Mouse (Mus musculus) MEL (cell line): Measurements from ENCODE around the gene Fgd2. TPM values are rescaled to one million over a fixed set of nuclear protein-coding genes. Genes with fewer than 3 reads are reported as not detected.

Experiments
- DNase-seq: peaks from one replicate; pipeline ENCODE4 v3.0.0; 2011; ENCODE audit warnings: low read depth, low spot score
- H3K27ac ChIP-seq: 2 replicates; pipeline ENCODE4 v1.5.1; 2012; ENCODE audit warnings: low read depth, mild to moderate bottlenecking, control low read depth, low read length, moderate library complexity; ENCODE audit not compliant: control insufficient read depth
- H3K27me3 ChIP-seq, 2 experiments: fragments of 150-350 bp in 1 of 2; sonication (generic) in 1 of 2; 2 replicates each; pipeline ENCODE4 v1.6.1; 2012; ENCODE audit warnings: low read length in 2 of 2, mild to moderate bottlenecking in 2 of 2, improper control_type of control experiment in 1 of 2, moderate library complexity in 1 of 2; ENCODE audit not compliant: insufficient read depth in 2 of 2, control insufficient read depth in 1 of 2
- H3K36me3 ChIP-seq, 2 experiments: 2 replicates each; pipeline ENCODE4 v1.6.1; 2012 to 2014; ENCODE audit warnings: low read length in 2 of 2, improper control_type of control experiment in 1 of 2, inconsistent platforms in 1 of 2, mild to moderate bottlenecking in 1 of 2; ENCODE audit not compliant: insufficient read depth in 2 of 2, control insufficient read depth in 1 of 2
- H3K4me1 ChIP-seq, 2 experiments: fragments of 150-350 bp in 1 of 2; sonication (generic) in 1 of 2; 2 replicates each; pipeline ENCODE4 v1.6.1; 2012; ENCODE audit warnings: low read length in 2 of 2, improper control_type of control experiment in 1 of 2, mild to moderate bottlenecking in 1 of 2; ENCODE audit not compliant: insufficient read depth in 2 of 2, control insufficient read depth in 1 of 2
- H3K4me3 ChIP-seq, 2 experiments: fragments of 150-350 bp in 1 of 2; sonication (generic) in 1 of 2; 2 replicates each; pipeline ENCODE4 v1.5.1; 2012; ENCODE audit warnings: low read depth in 2 of 2, low read length in 2 of 2, mild to moderate bottlenecking in 2 of 2, moderate library complexity in 2 of 2, control low read depth in 1 of 2, improper control_type of control experiment in 1 of 2; ENCODE audit not compliant: control insufficient read depth in 1 of 2, insufficient read depth in 1 of 2
- H3K79me2 ChIP-seq: 2 replicates; pipeline ENCODE4 v1.6.1; 2012; ENCODE audit warnings: mild to moderate bottlenecking, low read length, moderate library complexity; ENCODE audit not compliant: control insufficient read depth, poor library complexity, insufficient read depth
- H3K9ac ChIP-seq: 2 replicates; pipeline ENCODE4 v1.6.1; 2012; ENCODE audit warnings: low read depth, mild to moderate bottlenecking, control low read depth, low read length, moderate library complexity; ENCODE audit not compliant: control insufficient read depth, poor library complexity, severe bottlenecking
- H3K9me3 ChIP-seq: fragments of 150-350 bp; sonication (generic); replicated peaks from 2 replicates; pipeline ENCODE4 v1.6.1; 2012; ENCODE audit warnings: mild to moderate bottlenecking, low read length, improper control_type of control experiment, moderate library complexity; ENCODE audit not compliant: insufficient read depth
- CHD2 ChIP-seq: IDR thresholded peaks from 2 replicates; pipeline ENCODE4 v1.6.1; 2011; ENCODE audit warnings: low read length, improper control_type of control experiment
- CTCF ChIP-seq, 3 experiments: IDR thresholded peaks in 2 of 3; conservative IDR thresholded peaks in 1 of 3; 2 replicates each; pipeline ENCODE4 v1.5.1; 2011 to 2012; ENCODE audit warnings: low read length in 3 of 3, low read depth in 2 of 3, mild to moderate bottlenecking in 2 of 3, improper control_type of control experiment in 1 of 3, inconsistent platforms in 1 of 3, mixed read lengths in 1 of 3, moderate library complexity in 1 of 3; ENCODE audit not compliant: control insufficient read depth in 1 of 3, insufficient read depth in 1 of 3, poor library complexity in 1 of 3, severe bottlenecking in 1 of 3
- E2F4 ChIP-seq: IDR thresholded peaks from 2 replicates; pipeline ENCODE4 v1.6.1; 2011; ENCODE audit warnings: low read depth, low read length, improper control_type of control experiment, borderline replicate concordance
- EP300 ChIP-seq, 2 experiments: IDR thresholded peaks; 2 replicates each; pipeline ENCODE4 v1.6.1; 2011; ENCODE audit warnings: improper control_type of control experiment in 2 of 2, low read length in 2 of 2, low read depth in 1 of 2, mild to moderate bottlenecking in 1 of 2
- ETS1 ChIP-seq: IDR thresholded peaks from 2 replicates; pipeline ENCODE4 v1.6.1; 2012; ENCODE audit warnings: low read depth, mild to moderate bottlenecking, inconsistent platforms, low read length, improper control_type of control experiment, moderate library complexity
- GABPA ChIP-seq: IDR thresholded peaks from 2 replicates; pipeline ENCODE4 v1.6.1; 2012; ENCODE audit warnings: low read depth, mild to moderate bottlenecking, inconsistent platforms, low read length, improper control_type of control experiment, moderate library complexity
- GATA1 ChIP-seq: IDR thresholded peaks from 2 replicates; pipeline ENCODE4 v1.6.1; 2011; ENCODE audit warnings: low read depth, low read length, improper control_type of control experiment
- KAT2A ChIP-seq: conservative IDR thresholded peaks from 2 replicates; pipeline ENCODE4 v1.6.1; 2012; ENCODE audit warnings: low read depth, low read length, improper control_type of control experiment, inconsistent platforms
- MXI1 ChIP-seq: IDR thresholded peaks from 2 replicates; pipeline ENCODE4 v1.6.1; 2011; ENCODE audit warnings: mild to moderate bottlenecking, low read depth, low read length, improper control_type of control experiment
- NELFE ChIP-seq: IDR thresholded peaks from 2 replicates; pipeline ENCODE4 v1.6.1; 2011; ENCODE audit warnings: low read depth, low read length, improper control_type of control experiment
- POLR2AphosphoS5 ChIP-seq: IDR thresholded peaks from 2 replicates; pipeline ENCODE4 v1.6.1; 2012; ENCODE audit warnings: low read depth, borderline replicate concordance, mild to moderate bottlenecking, inconsistent platforms, low read length, moderate library complexity, mixed read lengths
- RAD21 ChIP-seq: IDR thresholded peaks from 2 replicates; pipeline ENCODE4 v1.6.1; 2011; ENCODE audit warnings: mild to moderate bottlenecking, low read depth, low read length, improper control_type of control experiment
- TBP ChIP-seq: IDR thresholded peaks from 2 replicates; pipeline ENCODE4 v1.8.0; 2011; ENCODE audit warnings: low read depth, low read length, improper control_type of control experiment
- TCF12 ChIP-seq: IDR thresholded peaks from 2 replicates; pipeline ENCODE4 v1.6.1; 2014; ENCODE audit warnings: low read depth, mild to moderate bottlenecking, inconsistent platforms, low read length, improper control_type of control experiment, moderate library complexity
- UBTF ChIP-seq: IDR thresholded peaks from 2 replicates; pipeline ENCODE4 v1.6.1; 2012; ENCODE audit warnings: low read depth, mild to moderate bottlenecking, inconsistent platforms, low read length, improper control_type of control experiment, moderate library complexity, borderline replicate concordance; ENCODE audit not compliant: insufficient read depth
- ZC3H11A ChIP-seq: IDR thresholded peaks from 2 replicates; pipeline ENCODE4 v1.6.1; 2012; ENCODE audit warnings: low read depth, mild to moderate bottlenecking, inconsistent platforms, low read length, improper control_type of control experiment
- ZKSCAN1 ChIP-seq: IDR thresholded peaks from 2 replicates; pipeline ENCODE4 v1.6.1; 2012; ENCODE audit warnings: low read depth, mild to moderate bottlenecking, inconsistent platforms, low read length, improper control_type of control experiment, moderate library complexity
- ZNF384 ChIP-seq: IDR thresholded peaks from 2 replicates; pipeline ENCODE4 v1.6.1; 2012; ENCODE audit warnings: low read depth, mild to moderate bottlenecking, inconsistent platforms, low read length, improper control_type of control experiment
- polyA plus RNA-seq, 2 experiments: library from polyadenylated mRNA; stranded (reverse) in 1 of 2; unstranded in 1 of 2; fragments of >175 nt in 1 of 2; fragments of >200 nt in 1 of 2; gene quantifications; 2 replicates each; pipeline versions ENCODE4 v1.2.1 to v1.2.4; 2012; ENCODE audit warnings: low replicate concordance in 2 of 2, low read depth in 1 of 2; ENCODE audit not compliant: insufficient read length in 2 of 2, insufficient read depth in 1 of 2, missing spikeins in 1 of 2
- total RNA-seq: library from RNA; depleted of rRNA; stranded (reverse); fragments of 300-350 nt; gene quantifications from 2 replicates; pipeline ENCODE4 v1.2.3, GENCODE M21; 2012

Fgd2 gene
- total and polyA plus RNA-seq, 3 experiments, result 0.23 to 0.39 TPM; not detected in 1

- no peaks in the 10 kb centered on the region for H3K9me3 ChIP-seq
- TF ChIP-seq EP300 (IDR thresholded peaks at IDR 0.05; ENCODE audit: low read depth in 1 of 2, low read length in 2 of 2), result no peak
- no peak overlapping the region for H3K27ac ChIP-seq
- DNase-seq, result no peak
- H3K36me3 ChIP-seq, result peaks cover 0 to 5% of the 10 kb centered on the region in 2 experiments; a peak in 2 of 4 replicates
- H3K79me2 ChIP-seq, result no peaks in the 10 kb centered on the region
- peaks cover 5 to 8% of the 10 kb centered on the region in 2 experiments for H3K4me1 ChIP-seq
- H3K9ac ChIP-seq, result no peak overlapping the region
- no peaks in the 10 kb centered on the region; a peak in 1 of 4 replicates for H3K27me3 ChIP-seq
- no peak overlapping the region for H3K4me3 ChIP-seq
These were observed 53.9 kb downstream of the Fgd2 start for GRCm38 (mm10) chr17:29414566-29414965.

GRCm38 (mm10) chr17:29415761-29416662, 55.3 kb downstream of the Fgd2 start:
- Histone ChIP-seq H3K4me1 (peaks cover 16 to 22% of the 10 kb centered on the region in 2 experiments), H3K9ac (no peak overlapping the region), H3K79me2 (no peaks in the 10 kb centered on the region), H3K27ac (no peak overlapping the region), H3K9me3 (no peaks in the 10 kb centered on the region), H3K36me3 (peaks cover 0 to 17% of the 10 kb centered on the region in 2 experiments; a peak in 2 of 4 replicates), H3K4me3 (no peak overlapping the region), H3K27me3 (no peaks in the 10 kb centered on the region; a peak in 1 of 4 replicates)
- no peak for DNase-seq
- TF ChIP-seq GATA1 (no peak), GABPA (no peak), TCF12 (no peak), ETS1 (no peak), POLR2AphosphoS5 (no peak), KAT2A (no peak), MXI1 (no peak), UBTF (no peak), E2F4 (no peak)

DNA sequence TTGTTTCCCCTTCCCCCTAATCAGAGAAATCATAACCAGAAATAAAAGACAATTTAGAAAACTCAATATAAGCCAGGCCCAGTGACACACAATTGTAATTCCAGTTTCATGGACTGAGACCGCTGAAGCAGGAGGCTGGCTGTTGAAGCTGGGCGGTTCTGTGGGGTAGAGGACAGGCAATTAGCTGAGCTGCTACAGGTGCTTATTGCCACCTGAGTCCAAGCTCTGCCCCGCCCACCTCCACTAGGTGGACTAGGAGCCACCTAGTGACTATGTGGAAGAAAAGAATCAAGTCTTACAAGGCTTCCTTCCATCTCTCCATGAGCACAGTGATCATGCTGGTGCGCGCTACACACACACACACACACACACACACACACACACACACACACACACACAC, 56.0 kb downstream of the Fgd2 start:
- no peak overlapping the region for H3K9ac ChIP-seq
- H3K4me1 ChIP-seq, result peaks cover 18 to 22% of the 10 kb centered on the region in 2 experiments
- DNase-seq, result no peak
- H3K36me3 ChIP-seq, result peaks cover 0 to 20% of the 10 kb centered on the region in 2 experiments; a peak in 2 of 4 replicates
- no peak overlapping the region for H3K4me3 ChIP-seq
- TF ChIP-seq GABPA, result no peak
- TF ChIP-seq TBP, result no peak
- TF ChIP-seq UBTF, result no peak
- TF ChIP-seq CTCF (IDR thresholded peaks at IDR 0.05 in 2 of 3, conservative IDR thresholded peaks at IDR 0.05 in 1 of 3; ENCODE audit: control insufficient read depth in 1 of 3, insufficient read depth in 1 of 3, low read depth in 2 of 3, low read length in 3 of 3, poor library complexity in 1 of 3, severe bottlenecking in 1 of 3), result no peak
- no peak for TF ChIP-seq NELFE
- no peak for TF ChIP-seq CHD2
- no peak for TF ChIP-seq ZKSCAN1
- no peak for TF ChIP-seq ZC3H11A
- no peak for TF ChIP-seq ZNF384
- no peak for TF ChIP-seq RAD21
- no peaks in the 10 kb centered on the region for H3K9me3 ChIP-seq
- H3K79me2 ChIP-seq, result no peaks in the 10 kb centered on the region
- no peaks in the 10 kb centered on the region; a peak in 1 of 4 replicates for H3K27me3 ChIP-seq
- no peak overlapping the region for H3K27ac ChIP-seq
